Mouse (Mus musculus) right cerebral cortex, postnatal 36 days (tissue): ENCODE data around the gene Fggy.

ENCODE experiments used
- DNase-seq, 2 experiments: peaks; one replicate each; pipeline ENCODE4 v3.0.0; 2022; ENCODE audit warnings: low spot score in 2 of 2, mixed read lengths in 1 of 2

Fggy gene

DNA sequence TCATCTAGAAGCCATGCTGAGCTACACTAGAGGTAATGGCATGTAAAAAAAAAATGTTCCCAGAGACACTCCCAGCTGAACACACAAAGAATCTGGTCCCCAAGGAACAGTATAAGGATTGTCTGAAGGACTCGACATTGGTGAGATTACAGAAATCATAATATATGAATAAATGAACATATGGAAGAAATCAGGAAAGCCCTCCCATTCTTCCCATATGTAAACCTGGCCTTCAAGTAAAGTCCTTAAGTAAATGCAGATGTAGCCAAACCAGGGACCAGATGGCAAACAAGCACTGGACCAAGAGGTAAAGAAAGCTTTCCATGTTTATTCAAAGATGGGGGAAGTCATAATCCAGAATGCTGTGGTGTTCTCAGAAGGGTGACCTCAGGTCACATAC, 343.5 kb downstream of the Fggy start:
- DNase-seq, result no peak

DNA sequence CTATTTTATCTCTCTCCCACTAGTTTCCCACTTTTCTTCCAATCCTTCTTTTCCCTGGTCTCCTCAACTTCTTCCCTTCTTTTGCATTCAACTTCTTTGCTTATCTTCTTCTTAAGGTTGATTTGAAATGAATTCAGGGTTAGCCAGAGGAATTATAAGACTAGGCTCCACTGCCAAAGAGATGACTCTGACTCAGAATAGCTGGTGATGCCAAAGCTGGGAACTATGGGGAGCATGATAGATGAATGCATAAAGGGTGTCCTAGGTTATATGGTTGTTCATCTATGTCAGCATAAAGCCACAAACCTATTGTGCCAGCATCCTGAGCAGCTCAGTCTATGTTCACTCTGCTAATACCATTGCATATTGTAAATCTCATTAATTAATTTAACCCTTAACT, 348.8 kb downstream of the Fggy start:
- no peak for DNase-seq

DNA sequence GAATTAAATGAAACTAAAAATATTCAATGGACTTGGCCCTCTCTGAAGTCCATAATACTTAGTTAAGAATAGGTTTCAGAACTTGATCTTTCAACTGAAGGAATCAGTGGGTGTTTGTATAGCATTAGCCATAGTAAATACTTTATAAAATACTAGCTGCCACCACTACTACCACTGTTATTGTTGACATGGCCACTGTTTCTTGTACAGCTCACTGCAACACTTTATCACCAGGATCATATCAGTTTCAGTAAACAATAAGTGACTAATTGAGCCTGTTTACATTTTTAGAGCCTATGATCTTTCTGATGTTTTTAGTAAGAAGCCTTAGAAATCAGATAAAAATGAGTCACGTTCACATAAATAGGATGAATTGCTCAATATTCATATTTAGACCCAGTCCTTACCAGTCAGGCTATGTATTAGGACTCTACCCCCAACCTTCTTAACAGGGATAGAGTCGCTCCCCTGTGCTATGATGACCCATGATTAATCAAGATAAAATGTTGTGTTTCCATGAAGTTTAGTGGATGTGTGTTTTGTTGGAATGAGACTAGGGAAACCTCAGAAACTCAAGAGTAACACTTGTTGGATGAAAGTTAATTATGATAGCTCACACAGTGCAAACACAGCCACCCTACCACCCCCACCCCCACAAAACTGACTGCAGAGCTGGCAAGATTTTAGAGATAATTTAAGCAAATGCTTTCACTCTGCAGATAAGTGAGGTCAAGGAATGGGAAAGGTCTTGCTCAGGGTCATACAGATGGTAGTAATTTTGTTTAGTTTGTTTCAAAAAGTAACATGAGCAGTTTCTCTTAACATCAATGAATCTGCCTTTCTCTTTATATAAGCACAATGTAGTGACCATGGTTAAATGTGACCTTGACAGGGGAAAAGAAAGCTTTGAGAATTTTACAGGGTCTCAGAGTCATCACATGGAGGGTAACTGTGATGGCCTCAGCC, 352.7 kb downstream of the Fggy start:
- no peak for DNase-seq

DNA sequence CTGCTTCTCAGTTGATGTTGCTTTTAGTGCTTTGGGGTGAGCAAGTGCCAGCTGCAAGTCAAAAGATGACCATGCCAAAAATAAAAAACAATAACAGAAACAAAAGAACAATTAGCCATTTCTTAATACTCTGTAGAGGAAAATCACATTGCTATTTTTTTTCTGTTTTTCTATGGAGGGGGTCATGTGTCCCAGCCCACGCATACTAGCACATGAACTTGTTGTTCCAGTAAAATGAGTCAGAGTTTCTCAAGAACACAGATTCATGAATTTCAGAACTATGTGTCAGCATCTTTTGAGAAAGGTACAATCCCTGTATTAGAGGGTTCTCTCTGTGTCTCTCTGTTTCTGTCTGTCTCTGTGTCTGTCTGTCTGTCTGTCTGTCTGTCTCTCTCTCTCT, 355.7 kb downstream of the Fggy start:
- no peak for DNase-seq

DNA sequence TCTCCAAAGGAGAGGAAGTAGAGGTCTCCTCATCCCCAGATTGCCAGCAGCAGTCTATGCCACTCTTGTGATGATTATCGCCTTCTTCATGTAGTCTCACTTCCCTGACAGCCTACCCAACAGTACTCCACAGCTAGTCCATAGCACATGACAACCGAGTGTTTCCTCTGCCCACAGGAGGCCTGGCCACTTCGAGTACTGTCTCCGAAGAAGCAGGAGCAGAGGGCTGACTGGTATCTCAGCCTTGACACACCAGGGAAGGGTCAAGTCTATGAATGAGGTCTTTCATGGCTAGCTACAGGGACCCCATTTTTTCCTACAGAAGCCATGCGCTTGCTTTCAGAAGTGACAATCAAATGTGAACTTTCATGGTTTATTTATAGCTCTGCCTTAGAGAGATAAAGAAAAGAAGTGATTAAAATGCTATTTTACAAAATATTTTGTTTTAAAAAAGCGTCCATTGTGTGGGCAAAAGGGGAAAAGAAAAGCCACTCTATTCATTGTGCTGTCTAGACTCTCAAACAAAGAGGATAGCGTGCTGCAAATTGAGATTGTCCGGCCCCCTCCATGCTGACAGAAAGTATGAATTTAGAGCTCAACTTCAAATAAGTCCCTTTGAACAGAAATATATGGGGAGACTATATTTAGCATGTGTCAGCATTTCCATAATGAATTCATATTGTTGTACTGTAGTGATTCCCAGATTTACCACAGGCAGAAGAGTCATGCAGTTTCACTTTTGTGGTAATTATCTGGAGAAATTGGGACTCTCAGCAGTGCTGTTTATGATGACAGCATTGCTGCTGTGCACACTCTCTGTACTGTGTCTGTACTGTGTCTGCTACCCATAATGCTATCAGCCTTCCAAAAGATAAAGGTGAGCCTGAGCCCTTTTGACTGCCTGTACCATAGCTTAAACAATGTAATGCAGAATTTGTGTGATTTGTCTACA, 358.6 kb downstream of the Fggy start:
- DNase-seq, result no peak

DNA sequence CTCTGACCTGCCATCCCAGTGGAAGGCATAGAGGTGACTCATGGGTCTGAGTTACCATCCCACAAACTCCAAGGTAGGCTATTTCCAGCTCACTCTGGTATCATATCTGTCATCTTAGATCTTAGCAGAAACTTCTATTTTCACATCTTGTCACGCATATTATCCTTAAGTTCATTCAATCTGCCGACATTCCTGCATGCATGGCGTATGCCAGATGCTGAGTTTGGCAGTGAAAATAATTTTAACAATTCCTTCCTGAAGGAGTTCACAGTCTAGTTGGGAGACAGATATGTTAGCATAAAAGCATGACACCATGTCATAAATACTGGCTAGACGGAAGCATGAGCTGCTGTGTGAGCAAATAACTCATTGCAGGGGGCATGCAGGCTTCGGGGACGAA, 360.4 kb downstream of the Fggy start:
- DNase-seq, result no peak

DNA sequence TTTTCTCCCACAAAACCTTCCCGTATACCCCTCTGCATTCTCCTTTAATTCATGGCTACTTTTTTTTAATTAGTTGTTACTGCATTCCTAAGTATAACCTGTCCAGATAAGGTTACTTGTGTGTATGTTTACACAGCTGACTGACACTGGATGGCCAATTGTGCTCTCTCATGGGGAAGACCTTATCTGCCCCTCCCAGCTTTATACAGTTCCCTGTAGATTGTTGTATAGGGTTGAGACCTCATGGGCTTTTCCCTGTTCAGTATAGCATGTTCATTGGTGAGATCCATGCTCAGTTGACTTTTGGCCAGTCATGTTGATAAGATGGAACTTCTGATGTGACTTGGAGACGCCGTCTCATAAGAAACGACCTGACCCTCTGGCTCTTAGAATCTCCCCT, 363.1 kb downstream of the Fggy start:
- no peak for DNase-seq

DNA sequence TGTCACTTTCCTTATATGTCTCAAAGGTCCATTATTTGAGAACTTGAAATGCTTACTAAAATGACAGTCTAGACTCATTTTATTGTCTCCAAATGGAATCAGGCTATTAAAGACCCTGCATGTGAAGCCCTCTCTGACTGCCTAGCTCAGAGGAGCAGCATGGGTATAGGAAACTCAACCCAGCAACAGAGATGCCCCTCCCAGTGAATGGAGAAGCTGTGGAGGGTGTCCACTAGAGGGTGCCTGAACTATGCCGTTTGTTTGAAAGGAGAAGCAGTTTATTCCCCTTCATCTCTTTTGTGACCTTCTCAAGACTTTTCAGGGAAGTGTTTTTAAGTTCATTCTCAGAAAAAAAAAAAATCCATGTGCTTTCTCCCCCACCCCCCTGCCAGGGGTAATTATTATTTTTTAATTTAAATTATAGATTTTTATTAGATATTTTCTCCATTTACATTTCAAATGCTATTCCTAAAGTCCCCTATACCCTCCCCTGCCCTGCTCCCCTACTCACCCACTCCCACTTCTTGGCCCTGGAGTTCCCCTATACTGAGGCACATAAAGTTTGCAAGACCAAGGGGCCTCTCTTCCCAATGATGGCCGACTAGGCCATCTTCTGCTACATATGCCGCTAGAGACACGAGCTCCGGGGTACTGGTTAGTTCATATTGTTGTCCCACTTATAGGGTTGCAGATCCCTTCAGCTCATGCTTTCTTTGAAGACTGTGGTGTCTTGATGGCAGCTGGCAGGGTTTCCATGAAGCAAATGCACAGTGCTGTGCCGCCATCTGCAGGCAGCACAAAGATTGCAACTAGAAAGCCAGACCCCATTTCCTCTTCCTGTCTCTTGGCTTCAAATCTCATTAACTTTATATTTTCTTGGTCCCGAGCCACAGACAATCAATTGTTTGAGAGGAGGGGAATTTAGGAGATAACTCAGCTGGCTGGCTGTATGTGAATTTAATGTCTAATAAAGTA, 367.2 kb downstream of the Fggy start:
- DNase-seq, result peak; percentile 57 to 59

DNA sequence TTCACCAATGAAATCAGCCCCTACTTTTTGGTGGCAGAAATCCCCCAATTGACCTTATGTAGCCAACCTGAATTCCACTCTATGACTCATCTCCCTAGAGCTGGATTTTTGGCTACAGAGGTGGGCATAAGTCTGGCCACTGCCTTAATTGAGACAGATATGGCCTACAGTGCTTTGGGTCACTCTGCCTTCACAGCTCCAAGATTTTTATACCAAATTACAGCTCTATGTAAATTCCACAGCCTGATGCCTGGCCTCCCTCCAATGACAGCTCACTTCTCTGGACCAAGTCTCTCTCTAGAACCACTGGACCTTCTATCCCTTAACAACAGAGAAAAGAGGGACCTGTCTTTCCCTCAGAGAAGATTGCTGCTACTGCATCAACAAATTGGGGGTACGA, 371.5 kb downstream of the Fggy start:
- DNase-seq, result no peak

DNA sequence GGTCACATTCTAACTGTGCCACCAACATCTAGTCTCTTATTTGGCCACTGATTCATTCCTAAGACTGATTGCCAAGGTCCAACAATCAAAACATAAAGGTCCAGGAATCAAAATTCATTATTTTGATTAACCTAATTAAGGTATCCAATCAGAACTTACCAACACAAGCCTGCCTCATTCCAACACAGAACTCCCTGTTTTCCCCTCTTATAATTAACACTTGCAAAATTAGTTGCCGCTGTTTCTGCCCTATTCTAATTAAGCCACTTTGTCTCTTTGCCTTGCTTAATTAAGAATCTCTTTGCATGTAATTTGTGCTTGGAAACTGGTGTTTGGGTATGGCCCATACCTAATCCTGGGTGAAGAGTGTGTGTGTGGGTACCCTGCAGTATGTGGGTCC, 372.6 kb downstream of the Fggy start:
- no peak for DNase-seq

DNA sequence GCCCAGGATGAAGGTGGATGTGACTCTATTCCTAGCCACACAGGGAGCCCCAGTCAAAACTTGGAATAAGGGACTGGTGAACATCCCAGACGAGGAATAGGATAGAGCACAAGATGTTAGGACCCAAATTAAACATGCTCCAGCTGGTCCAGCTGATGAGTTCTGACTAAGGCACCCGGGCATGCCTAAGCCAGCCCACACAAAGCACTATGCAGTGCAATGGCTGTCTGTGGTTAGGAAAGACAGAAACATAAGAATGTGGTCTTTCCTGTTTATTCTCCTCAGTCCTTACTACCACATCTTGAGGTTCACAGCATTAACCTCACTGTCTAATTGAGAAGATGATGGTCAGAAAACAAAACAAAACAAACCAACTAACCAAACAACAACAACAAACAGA, 374.0 kb downstream of the Fggy start:
- no peak for DNase-seq

DNA sequence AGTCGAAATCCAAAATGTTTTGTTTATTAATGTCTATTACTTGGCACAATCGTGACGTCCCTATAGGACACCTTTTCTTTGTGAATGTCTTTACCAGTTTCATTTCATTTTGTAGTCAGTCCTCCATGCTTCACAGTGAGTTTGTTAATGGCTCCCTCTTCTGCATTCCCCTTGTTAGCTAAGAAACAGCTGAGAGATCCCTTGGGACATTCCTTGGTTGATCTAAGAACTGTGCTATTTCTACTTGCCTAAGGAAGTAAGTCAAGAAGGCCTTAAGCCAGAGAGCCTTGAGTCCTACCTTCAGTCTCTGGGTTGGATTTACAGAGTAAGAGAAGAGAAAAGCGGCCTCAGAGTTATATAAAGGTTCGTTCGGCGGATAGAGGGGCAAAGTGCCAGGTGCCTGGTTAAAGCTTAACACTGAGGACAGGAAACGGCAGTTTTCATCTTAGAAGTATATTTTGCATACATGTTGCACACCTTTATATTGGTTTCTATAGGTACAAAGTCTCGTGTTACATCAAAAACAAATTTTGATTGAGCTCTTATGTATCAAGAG, 376.6 kb downstream of the Fggy start:
- DNase-seq, result no peak

DNA sequence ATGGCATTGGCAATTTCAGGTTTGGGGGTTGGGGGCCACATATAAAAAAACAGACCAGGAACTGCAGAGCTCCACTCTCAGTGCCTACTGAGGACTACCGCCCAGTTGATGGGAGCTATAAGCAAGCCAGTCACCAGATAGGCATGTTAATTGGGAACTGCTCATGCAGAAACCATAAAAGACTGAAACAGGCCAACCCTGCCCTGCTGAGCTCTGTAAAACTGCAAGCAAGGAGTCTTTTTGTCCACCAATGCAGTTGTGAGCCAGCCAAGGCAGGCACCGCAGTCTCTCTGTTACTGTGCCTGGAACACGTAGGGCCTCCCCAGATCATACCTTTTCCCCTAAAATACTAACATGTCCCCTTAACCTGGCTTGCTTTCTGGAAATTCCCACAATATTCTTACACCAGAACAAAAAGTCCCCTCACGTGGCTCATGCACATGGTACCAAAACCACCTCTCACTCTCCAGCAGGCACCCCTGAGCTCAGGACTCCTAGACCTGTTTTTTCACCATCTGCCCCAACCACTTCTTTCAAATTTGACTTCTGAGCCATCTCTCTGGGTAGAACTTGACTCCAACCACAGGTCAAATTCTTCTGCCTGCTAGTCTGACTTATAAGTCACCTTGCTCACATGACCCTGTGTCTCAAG, 377.2 kb downstream of the Fggy start:
- no peak for DNase-seq

DNA sequence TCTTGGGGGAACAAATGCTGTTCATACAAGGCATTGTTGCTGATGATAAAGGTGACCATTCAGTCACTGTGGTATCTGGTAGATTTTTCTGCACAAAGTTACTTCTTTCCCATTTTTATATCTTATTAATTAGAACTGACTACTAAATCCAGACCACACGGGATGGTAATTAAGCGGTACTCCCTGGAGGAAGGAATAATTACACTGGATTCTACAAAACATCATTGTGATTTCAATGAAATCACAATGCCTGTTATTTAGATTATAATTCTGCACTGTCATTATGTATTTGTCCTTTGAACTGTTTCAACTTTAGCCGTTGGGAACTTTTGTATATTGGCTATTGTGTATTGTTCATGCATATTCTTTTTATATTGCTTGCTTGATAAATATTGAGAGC, 381.4 kb downstream of the Fggy start:
- no peak for DNase-seq

DNA sequence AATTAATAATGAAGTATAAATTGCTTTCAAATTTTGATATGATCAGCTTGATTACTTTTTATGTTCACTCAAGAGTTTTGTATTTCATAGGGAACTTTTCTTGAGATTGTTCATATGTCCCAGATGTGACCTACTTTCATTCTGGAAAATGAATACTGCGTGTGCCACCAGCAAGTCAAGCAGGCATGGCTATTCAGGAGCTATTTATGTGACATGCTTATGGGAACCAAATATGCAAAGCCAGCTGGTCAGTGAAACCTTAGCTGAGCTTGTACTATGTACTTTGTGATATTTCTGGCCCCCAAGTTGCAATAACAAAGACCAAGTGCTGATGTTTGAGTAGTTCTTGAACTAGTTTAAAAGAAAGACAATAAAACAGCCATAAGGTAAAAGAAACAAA, 390.6 kb downstream of the Fggy start:
- DNase-seq, result no peak

DNA sequence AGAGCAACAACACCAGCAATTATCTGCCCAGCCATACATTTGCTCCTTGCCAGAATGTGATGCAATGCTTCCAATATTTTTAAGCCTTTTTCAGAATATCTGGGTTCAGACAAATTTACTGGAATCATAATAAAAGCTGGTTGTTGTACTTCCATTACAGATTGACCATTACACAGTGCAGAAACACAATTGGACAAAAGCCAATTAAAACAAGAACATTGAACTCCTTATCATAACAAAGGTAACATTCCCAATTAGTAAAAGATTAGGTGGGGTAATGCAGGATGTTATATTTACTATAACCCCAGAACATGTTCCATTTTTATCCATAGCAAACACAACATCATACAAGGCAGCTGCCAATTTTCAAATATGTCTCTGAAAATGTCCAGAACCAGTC, 396.0 kb downstream of the Fggy start:
- DNase-seq, result no peak

DNA sequence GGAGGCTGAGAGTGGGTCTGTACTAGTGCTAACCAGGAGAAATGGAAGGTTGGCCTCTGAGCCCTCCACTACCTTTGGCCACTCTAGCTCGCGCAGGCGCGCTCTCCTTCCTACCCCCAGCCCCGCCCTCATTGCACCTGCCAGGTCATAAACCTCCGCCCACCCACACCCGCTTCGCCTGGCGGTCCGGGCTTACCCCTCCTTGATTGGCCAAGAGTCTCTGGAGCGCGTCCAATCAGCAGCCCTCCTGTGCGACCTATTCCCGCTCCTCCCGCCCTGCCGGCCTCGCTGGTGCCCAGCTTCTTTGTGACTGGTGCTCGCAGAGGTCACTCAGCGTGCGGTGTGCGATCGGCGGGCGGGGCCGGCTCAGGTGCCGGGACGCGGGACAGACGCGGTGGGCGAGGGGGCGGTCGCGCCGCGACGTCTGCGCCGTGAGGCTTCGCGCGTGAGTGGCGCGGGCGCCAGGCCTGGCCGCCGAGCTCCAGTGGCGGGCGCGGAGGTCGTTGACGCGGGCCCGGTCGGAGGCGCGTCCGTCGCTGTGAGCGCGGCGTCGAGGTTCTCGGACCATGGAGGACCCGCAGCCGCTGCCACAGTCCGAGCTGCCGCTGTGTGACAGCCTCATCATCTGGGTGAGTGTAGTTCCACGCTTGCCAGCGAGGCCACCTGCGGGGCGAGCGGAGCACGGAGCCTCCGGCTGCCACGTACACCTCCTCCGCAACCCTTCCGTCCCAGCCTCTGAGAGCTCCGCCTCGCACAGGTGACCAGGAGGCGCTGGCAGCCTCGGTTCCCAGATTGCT, 409.8 kb downstream of the Fggy start, which contains the start of gene Hook1:
Hook1 (plus strand) TSS at position 313 of the 797 bp plus-strand sequence.
- peak; percentile 96 for DNase-seq
